Mouse (Mus musculus) NIH3T3 (cell line): ENCODE results near the gene Gmnn.

Experiments
- DNase-seq: peaks from one replicate; pipeline ENCODE4 v3.0.0-alpha.2; 2012; ENCODE audit warnings: low read depth

Gene Gmnn

DNA sequence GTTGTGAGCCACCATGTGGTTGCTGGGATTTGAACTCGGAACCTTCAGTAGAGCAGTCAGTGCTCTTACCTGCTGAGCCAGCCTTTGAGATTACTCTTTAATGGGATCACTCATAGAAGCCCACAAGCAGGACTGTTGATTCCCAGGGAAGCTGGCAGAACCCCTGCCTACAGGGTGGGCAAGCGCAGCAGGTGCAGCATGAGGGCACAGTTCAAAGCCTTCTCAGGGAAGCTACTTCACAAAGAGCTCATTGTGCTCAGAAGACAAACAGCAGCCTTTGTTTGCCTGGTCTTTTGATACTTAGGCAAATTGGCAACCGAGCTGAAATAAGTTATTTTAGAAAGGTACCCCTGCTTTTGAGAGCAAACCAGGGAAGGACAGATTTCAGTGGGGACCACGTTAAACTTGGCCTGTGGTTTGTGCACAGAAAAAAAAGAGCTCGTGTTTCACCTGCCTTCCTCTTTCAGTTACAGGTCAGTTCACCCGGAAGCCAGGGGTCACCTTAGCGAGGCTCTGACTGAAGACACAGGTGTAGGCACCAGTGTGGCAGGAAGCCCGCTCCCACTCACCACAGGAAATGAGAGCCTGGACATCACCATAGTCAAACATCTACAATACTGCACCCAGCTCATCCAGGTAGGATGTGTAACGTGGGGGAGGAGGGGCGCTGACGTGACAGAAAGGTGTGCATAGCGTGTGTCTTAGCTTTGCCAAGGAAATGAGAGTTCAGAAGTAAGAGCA is 51.9 kb downstream of the Gmnn start:
- no peak for DNase-seq

DNA sequence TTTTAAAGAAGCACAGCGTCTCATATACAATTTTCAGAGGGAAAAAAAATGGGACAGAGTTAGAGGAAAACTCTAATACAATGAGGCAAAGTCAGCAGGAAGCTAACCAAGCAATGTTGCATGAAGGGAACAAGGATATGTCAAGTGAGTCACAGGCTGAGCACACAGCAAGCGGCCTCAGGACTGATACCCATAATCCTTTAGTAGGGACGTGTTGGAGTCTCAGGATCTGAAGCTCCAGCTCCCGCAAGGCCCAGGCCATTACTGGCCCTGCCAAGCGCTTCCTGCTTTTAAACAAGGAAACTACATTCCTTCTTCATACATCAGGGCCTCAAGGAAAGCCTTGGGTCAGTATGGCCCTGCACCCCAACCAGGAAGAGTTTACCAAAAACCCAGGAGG is 59.6 kb downstream of the Gmnn start:
- no peak for DNase-seq
